Mouse (Mus musculus) heart, embryonic 16.5 days (tissue): ENCODE measurements around the gene C1qtnf7. TPM values are rescaled to one million over a fixed set of nuclear protein-coding genes. Genes with fewer than 3 reads are reported as not detected.
A peak's percentile ranks its signal among the peaks of the same experiment; 100 is the strongest.

Experiments used
- ATAC-seq: fragments of 200-750 bp; cut with Nextera tagmentation; replicated peaks from 2 replicates; pipeline ENCODE4 v1.8.0; 2017; ENCODE audit warnings: moderate number of reproducible peaks; ENCODE audit not compliant: insufficient read depth, low FRiP score; ENCODE audit errors: extremely low read depth
- H3K27ac ChIP-seq: fragments of 300-500 bp; sonication (generic); 2 replicates; pipeline ENCODE4 v1.5.1; 2014; ENCODE audit warnings: mild to moderate bottlenecking, low read length, control low read depth, moderate library complexity
- H3K27me3 ChIP-seq: fragments of 300-500 bp; sonication (generic); 2 replicates; pipeline ENCODE4 v1.6.1; 2014; ENCODE audit warnings: low read length, mixed read lengths; ENCODE audit not compliant: control insufficient read depth, insufficient read depth
- H3K36me3 ChIP-seq: fragments of 300-500 bp; sonication (generic); 2 replicates; pipeline ENCODE4 v1.6.1; 2014; ENCODE audit not compliant: control insufficient read depth, insufficient read depth
- H3K4me1 ChIP-seq: fragments of 300-500 bp; sonication (generic); 2 replicates; pipeline ENCODE4 v1.6.1; 2014; ENCODE audit warnings: low read length, mixed read lengths; ENCODE audit not compliant: control insufficient read depth, insufficient read depth
- H3K4me2 ChIP-seq: fragments of 300-500 bp; sonication (generic); 2 replicates; pipeline ENCODE4 v1.6.1; 2014; ENCODE audit warnings: low read depth, mild to moderate bottlenecking, control low read depth, low read length
- H3K4me3 ChIP-seq: fragments of 300-500 bp; sonication (generic); 2 replicates; pipeline ENCODE4 v1.5.1; 2014; ENCODE audit warnings: mild to moderate bottlenecking, control low read depth, low read length
- H3K9ac ChIP-seq: fragments of 300-500 bp; sonication (generic); 2 replicates; pipeline ENCODE4 v1.6.1; 2014; ENCODE audit warnings: low read length, control low read depth
- H3K9me3 ChIP-seq: fragments of 300-500 bp; sonication (generic); replicated peaks from 2 replicates; pipeline ENCODE4 v1.6.1; 2016; ENCODE audit warnings: low read length; ENCODE audit not compliant: control insufficient read depth
- WGBS: fragments of 180-500 bp; shearing (Covaris S2); extraction: QIAGEN DNeasy Blood & Tissue Kit; methylation state at CpG from one replicate; pipeline ENCODE4 v1.1.7; 2014; 5-methylcytosine and 5-hydroxymethylcytosine counted together
- polyA plus RNA-seq: library from polyadenylated mRNA; unstranded; fragments of >200 nt; fragmentation: Nextera tagmentation; extraction: Ambion mirVana; gene quantifications from 2 replicates; pipeline ENCODE4 v1.2.1, GENCODE M21; 2015

The C1qtnf7 gene
- polyA plus RNA-seq, 1 experiment from 2014 or later: 6.5 TPM

GRCm38 (mm10) chr5:43550444-43550843, 35.1 kb downstream of the C1qtnf7 start:
- Histone ChIP-seq H3K36me3 (no peaks in the 10 kb centered on the region), H3K9ac (no peak overlapping the region), H3K4me3 (no peak overlapping the region), H3K27ac (peak overlapping the region; percentile 20; the same call in 1 of the 2 replicates), H3K4me2 (peak overlapping the region; percentile 13; the same call in 1 of the 2 replicates), H3K27me3 (no peaks in the 10 kb centered on the region), H3K9me3 (no peaks in the 10 kb centered on the region), H3K4me1 (no peaks in the 10 kb centered on the region)
- 40% methylated on average over 4 of the region's 4 CpGs for WGBS
- no peak for ATAC-seq

GRCm38 (mm10) chr5:43554871-43555270, 39.5 kb downstream of the C1qtnf7 start:
- WGBS: 33% methylated on average over 2 of the region's 2 CpGs
- Histone ChIP-seq H3K9ac (no peak overlapping the region), H3K4me2 (no peak overlapping the region), H3K4me1 (no peaks in the 10 kb centered on the region), H3K27me3 (no peaks in the 10 kb centered on the region), H3K9me3 (no peaks in the 10 kb centered on the region), H3K4me3 (no peak overlapping the region), H3K36me3 (no peaks in the 10 kb centered on the region), H3K27ac (peak overlapping the region; percentile 24; the same call in 1 of the 2 replicates)
- ATAC-seq: no peak

GRCm38 (mm10) chr5:43555406-43555805, 40.1 kb downstream of the C1qtnf7 start:
- ATAC-seq: no peak

GRCm38 (mm10) chr5:43557436-43557835, 42.1 kb downstream of the C1qtnf7 start:
- Histone ChIP-seq H3K9ac (no peak overlapping the region), H3K9me3 (no peaks in the 10 kb centered on the region), H3K27ac (no peak overlapping the region), H3K36me3 (no peaks in the 10 kb centered on the region), H3K4me3 (no peak overlapping the region), H3K4me1 (no peaks in the 10 kb centered on the region), H3K27me3 (no peaks in the 10 kb centered on the region), H3K4me2 (no peak overlapping the region)
- 81% methylated on average over 5 of the region's 5 CpGs for whole genome bisulfite sequencing
- no peak for ATAC-seq

More at GRCm38 (mm10) chr5:43555406-43555805, 40.1 kb downstream of the C1qtnf7 start:
- H3K4me3 ChIP-seq: no peak overlapping the region
- H3K9ac ChIP-seq: no peak overlapping the region
- H3K4me1 ChIP-seq: no peaks in the 10 kb centered on the region
- 80% methylated on average over 6 of the region's 6 CpGs for WGBS
- peak overlapping the region; percentile 24; the same call in 1 of the 2 replicates for H3K27ac ChIP-seq
- H3K27me3 ChIP-seq: no peaks in the 10 kb centered on the region
- no peak overlapping the region for H3K4me2 ChIP-seq
- H3K9me3 ChIP-seq: no peaks in the 10 kb centered on the region
- H3K36me3 ChIP-seq: no peaks in the 10 kb centered on the region

- Histone ChIP-seq H3K27ac (no peak overlapping the region), H3K4me2 (no peak overlapping the region), H3K36me3 (no peaks in the 10 kb centered on the region), H3K9me3 (no peaks in the 10 kb centered on the region), H3K4me1 (no peaks in the 10 kb centered on the region), H3K27me3 (no peaks in the 10 kb centered on the region), H3K4me3 (no peak overlapping the region), H3K9ac (no peak overlapping the region)
- ATAC-seq: no peak
- 15% methylated on average over 2 of the region's 2 CpGs for WGBS
These were observed 46.4 kb downstream of the C1qtnf7 start for GRCm38 (mm10) chr5:43561639-43562252.

GRCm38 (mm10) chr5:43569720-43570359, 54.5 kb downstream of the C1qtnf7 start:
- 32% methylated on average over 3 of the region's 3 CpGs for WGBS
- Histone ChIP-seq H3K4me1 (no peaks in the 10 kb centered on the region), H3K4me3 (no peak overlapping the region), H3K9ac (no peak overlapping the region), H3K4me2 (no peak overlapping the region), H3K9me3 (no peaks in the 10 kb centered on the region), H3K27me3 (no peaks in the 10 kb centered on the region), H3K27ac (no peak overlapping the region), H3K36me3 (no peaks in the 10 kb centered on the region)
- ATAC-seq: no peak

- no peak for ATAC-seq
- Histone ChIP-seq H3K9me3 (no peaks in the 10 kb centered on the region), H3K4me2 (no peak overlapping the region), H3K4me1 (no peaks in the 10 kb centered on the region), H3K27ac (no peak overlapping the region), H3K36me3 (no peaks in the 10 kb centered on the region), H3K27me3 (no peaks in the 10 kb centered on the region), H3K4me3 (no peak overlapping the region), H3K9ac (no peak overlapping the region)
- WGBS: 36% methylated on average over 2 of the region's 2 CpGs
These were observed 67.5 kb downstream of the C1qtnf7 start for GRCm38 (mm10) chr5:43582876-43583275.

- no peak overlapping the region for H3K4me3 ChIP-seq
- no peaks in the 10 kb centered on the region for H3K4me1 ChIP-seq
- no peak overlapping the region for H3K27ac ChIP-seq
- H3K27me3 ChIP-seq: no peaks in the 10 kb centered on the region
- no peaks in the 10 kb centered on the region for H3K9me3 ChIP-seq
- ATAC-seq: no peak
- H3K9ac ChIP-seq: no peak overlapping the region
- whole genome bisulfite sequencing: 88% methylated on average over 6 of the region's 6 CpGs
- no peak overlapping the region for H3K4me2 ChIP-seq
- H3K36me3 ChIP-seq: no peaks in the 10 kb centered on the region
These were observed 68.2 kb downstream of the C1qtnf7 start for GRCm38 (mm10) chr5:43583326-43584120.

- Histone ChIP-seq H3K4me1 (no peaks in the 10 kb centered on the region), H3K9me3 (no peaks in the 10 kb centered on the region), H3K4me3 (no peak overlapping the region), H3K27ac (no peak overlapping the region), H3K9ac (no peak overlapping the region), H3K36me3 (no peaks in the 10 kb centered on the region), H3K4me2 (no peak overlapping the region), H3K27me3 (no peaks in the 10 kb centered on the region)
- no peak for ATAC-seq
- 17% methylated on average over 1 of the region's 1 CpGs for WGBS
These were observed 69.1 kb downstream of the C1qtnf7 start for GRCm38 (mm10) chr5:43584464-43584863.
